Mouse (Mus musculus): Measurements from ENCODE around the gene Psmc1.

Psmc1 gene

GRCm38 (mm10) chr12:100172481-100172880 lies 62.5 kb downstream of the Psmc1 start:
- in situ Hi-C loops (cut with MboI, MseI), result no loop called here

Measured in T-helper 1 cell (primary cell).